Mouse (Mus musculus) stomach, postnatal 0 days (tissue): ENCODE measurements around the gene Plekha8. TPM values are rescaled to one million over a fixed set of nuclear protein-coding genes. Genes with fewer than 3 reads are reported as not detected.

Experiments used
- ATAC-seq: fragments of 200-750 bp; cut with Nextera tagmentation; 2 replicates; pipeline ENCODE4 v1.8.0; 2017; ENCODE audit not compliant: low FRiP score, low TSS enrichment
- DNase-seq: peaks from one replicate; pipeline ENCODE4 v3.0.0-alpha.2; 2016; ENCODE audit warnings: low spot score
- H3K27ac ChIP-seq: fragments of 300-500 bp; sonication (generic); replicated peaks from 2 replicates; pipeline ENCODE4 v1.5.1; 2014; ENCODE audit warnings: mild to moderate bottlenecking, control low read depth
- H3K27me3 ChIP-seq: fragments of 300-500 bp; sonication (generic); 2 replicates; pipeline ENCODE4 v1.6.1; 2014; ENCODE audit warnings: low read length; ENCODE audit not compliant: control insufficient read depth, insufficient read depth
- H3K36me3 ChIP-seq: fragments of 300-500 bp; sonication (generic); 2 replicates; pipeline ENCODE4 v1.6.1; 2014; ENCODE audit warnings: low read length, mixed read lengths; ENCODE audit not compliant: control insufficient read depth, insufficient read depth
- H3K4me1 ChIP-seq: fragments of 300-500 bp; sonication (generic); replicated peaks from 2 replicates; pipeline ENCODE4 v1.6.1; 2014; ENCODE audit warnings: antibody characterized with exemption; ENCODE audit not compliant: control insufficient read depth, insufficient read depth
- H3K4me2 ChIP-seq: fragments of 300-500 bp; sonication (generic); replicated peaks from 2 replicates; pipeline ENCODE4 v1.6.1; 2014; ENCODE audit warnings: low read depth, mild to moderate bottlenecking, control low read depth, moderate library complexity
- H3K4me3 ChIP-seq: fragments of 300-500 bp; sonication (generic); 2 replicates; pipeline ENCODE4 v1.5.1; 2014; ENCODE audit warnings: low read depth, low read length, control low read depth
- H3K9ac ChIP-seq: fragments of 300-500 bp; sonication (generic); 2 replicates; pipeline ENCODE4 v1.6.1; 2014; ENCODE audit warnings: mild to moderate bottlenecking, low read length, control low read depth, mixed read lengths
- H3K9me3 ChIP-seq: fragments of 300-500 bp; sonication (generic); 2 replicates; pipeline ENCODE4 v1.6.1; 2016; ENCODE audit warnings: low read length; ENCODE audit not compliant: control insufficient read depth
- CTCF ChIP-seq: IDR thresholded peaks from 2 replicates; pipeline ENCODE4 v1.5.1; 2016; ENCODE audit warnings: antibody characterized with exemption, low read depth, mild to moderate bottlenecking, moderate library complexity
- EP300 ChIP-seq: optimal IDR thresholded peaks from 2 replicates; pipeline ENCODE3; 2016; ENCODE audit warnings: antibody characterized with exemption
- WGBS: fragments of 180-500 bp; shearing (Covaris S2); extraction: QIAGEN DNeasy Blood & Tissue Kit; methylation state at CpG from one replicate; pipeline ENCODE4 v1.1.7; 2014; 5-methylcytosine and 5-hydroxymethylcytosine counted together
- polyA plus RNA-seq: library from polyadenylated mRNA; unstranded; fragments of >200 nt; fragmentation: Nextera tagmentation; extraction: Ambion mirVana; gene quantifications from 2 replicates; pipeline ENCODE4 v1.2.1, GENCODE M21; 2015

Plekha8 gene
- polyA plus RNA-seq, 1 experiment from 2014 or later: 5.4 TPM

DNA sequence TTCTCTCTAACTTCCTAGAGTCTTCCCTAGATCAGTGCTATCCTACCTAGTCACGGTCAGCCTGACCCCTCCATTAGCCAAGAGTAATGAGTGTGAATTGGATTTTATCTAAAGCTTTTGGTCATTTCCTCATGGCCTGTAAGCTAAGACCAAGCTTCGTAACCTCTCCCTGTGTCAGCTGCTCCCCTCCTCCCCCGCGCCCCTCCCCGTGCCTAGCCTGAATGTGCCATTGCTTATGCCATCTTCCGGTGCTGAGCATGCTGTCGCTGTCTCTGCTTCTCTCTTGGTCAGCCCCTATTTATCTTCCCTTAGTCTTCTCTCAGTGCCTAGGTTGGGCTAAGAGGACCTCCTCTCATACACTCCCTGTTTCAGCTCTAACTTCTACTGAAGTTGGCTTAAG, 24.6 kb downstream of the Plekha8 start:
- ATAC-seq: no peak
- H3K9ac ChIP-seq: no peak overlapping the region
- WGBS: 89% methylated on average over 7 of the region's 7 CpGs

DNA sequence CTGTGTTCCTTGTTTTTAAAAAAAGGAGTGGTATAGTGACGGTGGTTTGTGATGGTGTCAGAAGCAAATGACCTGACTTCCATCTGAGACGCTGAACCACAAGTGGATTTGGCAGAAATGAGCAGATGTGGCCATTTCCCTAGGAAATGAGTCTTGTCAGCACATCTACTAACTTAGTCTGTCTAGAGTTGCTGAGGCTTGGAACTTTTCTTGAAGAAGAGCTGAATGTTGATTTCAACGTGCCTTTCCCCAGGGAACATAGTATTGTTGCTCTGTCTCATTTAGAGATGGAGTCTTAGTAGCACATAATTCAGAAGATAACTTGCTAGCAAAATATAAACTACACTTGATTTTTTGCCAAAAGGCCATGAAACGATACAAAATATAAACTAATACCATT, 25.4 kb downstream of the Plekha8 start:
- WGBS: 62% methylated on average over 4 of the region's 4 CpGs
- Histone ChIP-seq H3K4me1 (no peaks in the 10 kb centered on the region), H3K27ac (no peak overlapping the region), H3K4me2 (no peak overlapping the region), H3K9me3 (no peaks in the 10 kb centered on the region), H3K36me3 (no peaks in the 10 kb centered on the region), H3K9ac (no peak overlapping the region), H3K4me3 (no peak overlapping the region), H3K27me3 (no peaks in the 10 kb centered on the region)
- TF ChIP-seq CTCF (no peak), EP300 (no peak)
- ATAC-seq (no peak), DNase-seq (no peak)

More for the DNA sequence above, 24.6 kb downstream of the Plekha8 start:
- no peak for TF ChIP-seq EP300
- TF ChIP-seq CTCF: no peak
- no peak overlapping the region for H3K4me2 ChIP-seq
- DNase-seq: no peak
- H3K27me3 ChIP-seq: no peaks in the 10 kb centered on the region
- H3K27ac ChIP-seq: no peak overlapping the region
- H3K4me3 ChIP-seq: no peak overlapping the region
- no peaks in the 10 kb centered on the region for H3K4me1 ChIP-seq
- H3K9me3 ChIP-seq: no peaks in the 10 kb centered on the region
- H3K36me3 ChIP-seq: no peaks in the 10 kb centered on the region

DNA sequence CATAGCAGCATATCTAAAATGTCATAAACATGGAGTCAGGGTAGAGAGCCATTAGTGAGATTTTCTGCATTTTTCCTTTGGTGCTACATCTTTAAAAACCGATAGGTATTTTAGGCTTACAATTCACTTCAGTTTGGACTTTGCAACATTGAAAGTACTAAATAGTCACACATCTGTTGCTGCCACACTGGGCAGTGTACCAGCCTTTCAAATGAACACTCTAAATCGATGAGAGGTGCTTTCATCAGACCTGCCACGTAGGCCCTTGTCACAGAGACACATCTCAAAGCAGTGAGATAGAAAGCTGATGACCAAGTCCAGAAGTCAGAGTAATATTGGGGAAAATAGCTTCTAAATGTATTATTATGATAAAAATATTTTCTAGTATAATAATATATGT, 33.5 kb downstream of the Plekha8 start:
- ATAC-seq: no peak

DNA sequence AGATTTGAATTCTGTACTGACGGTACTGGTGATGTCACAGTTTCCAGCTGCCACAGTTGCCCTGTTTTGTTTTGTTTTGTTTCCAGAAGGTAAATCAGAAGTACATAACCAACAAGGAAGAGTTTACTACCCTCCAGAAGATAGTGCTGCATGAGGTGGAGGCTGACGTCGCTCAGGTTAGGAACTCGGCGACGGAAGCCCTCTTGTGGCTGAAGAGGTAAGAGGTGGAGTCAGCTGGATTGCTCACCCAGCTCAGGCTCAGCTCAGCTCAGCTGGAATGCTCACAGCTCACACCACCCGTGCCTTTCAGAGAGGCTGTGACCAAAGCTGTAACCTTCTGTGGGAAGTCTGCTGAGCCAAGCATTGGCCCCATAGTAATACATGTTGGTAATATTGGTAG, 34.8 kb downstream of the Plekha8 start:
- Histone ChIP-seq H3K9ac (no peak overlapping the region), H3K4me1 (no peaks in the 10 kb centered on the region), H3K27me3 (no peaks in the 10 kb centered on the region), H3K4me3 (no peak overlapping the region), H3K36me3 (no peaks in the 10 kb centered on the region), H3K9me3 (no peaks in the 10 kb centered on the region), H3K27ac (no peak overlapping the region), H3K4me2 (no peak overlapping the region)
- ATAC-seq (peak; percentile 76; the same call in 1 of the 2 replicates), DNase-seq (peak; percentile 52)
- TF ChIP-seq EP300 (no peak), CTCF (peak; percentile 72)
- 35% methylated on average over 7 of the region's 7 CpGs for whole genome bisulfite sequencing

More for the DNA sequence above, 33.5 kb downstream of the Plekha8 start:
- no peaks in the 10 kb centered on the region for H3K36me3 ChIP-seq
- no peak overlapping the region for H3K4me3 ChIP-seq
- H3K4me1 ChIP-seq: no peaks in the 10 kb centered on the region
- no peak for TF ChIP-seq EP300
- no peak for TF ChIP-seq CTCF
- no peak for DNase-seq
- H3K4me2 ChIP-seq: no peak overlapping the region
- H3K27ac ChIP-seq: no peak overlapping the region
- H3K9me3 ChIP-seq: no peaks in the 10 kb centered on the region
- H3K27me3 ChIP-seq: no peaks in the 10 kb centered on the region
- 96% methylated on average over 3 of the region's 3 CpGs for WGBS
- no peak overlapping the region for H3K9ac ChIP-seq

DNA sequence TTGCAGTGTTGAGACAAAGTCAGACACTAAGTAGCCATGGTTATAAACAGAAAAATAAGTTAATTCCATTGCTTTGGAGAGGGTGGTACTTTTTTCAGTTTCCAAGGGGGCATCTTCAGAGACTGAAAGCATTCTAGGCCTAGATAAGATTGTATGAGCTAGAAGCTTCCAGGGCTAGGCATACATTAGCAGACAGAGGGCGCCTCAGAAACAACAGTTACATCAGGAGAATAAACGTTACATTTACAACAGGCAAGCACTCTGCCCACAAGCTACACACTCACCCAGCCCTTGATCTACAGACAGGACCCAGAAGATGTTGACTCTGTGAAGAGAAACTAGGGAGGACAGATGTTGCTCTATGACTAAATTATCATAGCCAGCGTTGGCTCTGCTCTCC, 36.6 kb downstream of the Plekha8 start:
- 37% methylated on average over 3 of the region's 3 CpGs for WGBS
- Histone ChIP-seq H3K9ac (no peak overlapping the region), H3K4me3 (no peak overlapping the region), H3K36me3 (no peaks in the 10 kb centered on the region), H3K4me2 (no peak overlapping the region), H3K27me3 (no peaks in the 10 kb centered on the region), H3K27ac (no peak overlapping the region), H3K4me1 (no peaks in the 10 kb centered on the region), H3K9me3 (no peaks in the 10 kb centered on the region)
- DNase-seq (no peak), ATAC-seq (no peak)
- no peak for TF ChIP-seq EP300
- TF ChIP-seq CTCF: peak; percentile 69

DNA sequence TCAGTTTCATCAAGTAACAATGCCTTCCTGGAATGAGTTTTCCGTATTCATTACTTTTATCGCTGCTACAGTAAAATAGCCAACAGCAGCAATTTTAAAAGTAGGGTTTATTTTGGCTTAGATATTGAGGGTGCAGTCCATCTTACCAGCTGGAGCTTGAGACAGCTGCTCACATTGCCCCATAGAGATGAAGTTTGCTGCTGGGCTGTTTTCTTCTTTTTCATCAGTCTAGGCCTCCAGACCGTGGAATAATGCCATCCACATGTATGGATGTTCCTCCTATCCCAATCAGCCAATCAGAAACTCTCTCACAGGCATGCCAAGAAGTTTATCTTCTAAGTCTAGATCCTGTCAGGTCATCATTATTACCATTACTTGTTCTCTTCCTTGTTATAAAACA, 45.0 kb downstream of the Plekha8 start:
- 90% methylated on average over 3 of the region's 3 CpGs for WGBS
- ATAC-seq (no peak), DNase-seq (no peak)
- Histone ChIP-seq H3K4me1 (no peaks in the 10 kb centered on the region), H3K9me3 (no peaks in the 10 kb centered on the region), H3K4me3 (no peak overlapping the region), H3K4me2 (no peak overlapping the region), H3K9ac (no peak overlapping the region), H3K36me3 (peaks cover 3% of the 10 kb centered on the region; the same call in 1 of the 2 replicates), H3K27ac (no peak overlapping the region), H3K27me3 (no peaks in the 10 kb centered on the region)
- TF ChIP-seq EP300 (no peak), CTCF (no peak)
